Mouse (Mus musculus): Measurements from ENCODE around the gene Lrmda. TPM values are rescaled to one million over a fixed set of nuclear protein-coding genes. Genes with fewer than 3 reads are reported as not detected.

The Lrmda gene
- polyA plus RNA-seq, 1 experiment from 2014 or later: 0.20 TPM

DNA sequence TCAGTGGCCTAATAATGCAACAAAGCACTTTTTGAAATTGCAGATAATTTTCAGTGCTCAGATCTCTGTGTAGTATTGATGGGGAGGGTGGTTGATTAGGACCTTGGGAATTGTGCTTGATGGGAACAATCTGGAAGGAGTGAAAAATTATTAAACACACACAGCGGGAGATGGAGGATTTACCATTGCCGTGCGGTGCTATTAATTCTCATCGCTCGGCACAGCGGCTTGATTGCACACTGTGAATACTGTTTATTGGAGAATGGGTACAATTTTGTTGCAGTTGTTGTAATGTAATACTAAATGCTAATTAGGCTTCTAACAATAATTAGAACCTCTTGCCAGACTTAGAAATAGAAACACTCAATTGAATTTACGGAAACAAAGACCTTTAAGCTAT lies 262.1 kb downstream of the Lrmda start:
- Histone ChIP-seq H3K4me1 (peaks cover 34% of the 10 kb centered on the region), H3K36me3 (replicated peaks) (no peaks in the 10 kb centered on the region), H3K27ac (no peak overlapping the region), H3K4me3 (no peak overlapping the region), H3K27me3 (ENCODE audit: poor library complexity, severe bottlenecking) (peaks cover 92% of the 10 kb centered on the region), H3K9me3 (no peaks in the 10 kb centered on the region)
- no peak for DNase-seq (ENCODE audit: extremely low spot score, low spot score)
- WGBS: 56% methylated on average over 7 of the region's 7 CpGs

DNA sequence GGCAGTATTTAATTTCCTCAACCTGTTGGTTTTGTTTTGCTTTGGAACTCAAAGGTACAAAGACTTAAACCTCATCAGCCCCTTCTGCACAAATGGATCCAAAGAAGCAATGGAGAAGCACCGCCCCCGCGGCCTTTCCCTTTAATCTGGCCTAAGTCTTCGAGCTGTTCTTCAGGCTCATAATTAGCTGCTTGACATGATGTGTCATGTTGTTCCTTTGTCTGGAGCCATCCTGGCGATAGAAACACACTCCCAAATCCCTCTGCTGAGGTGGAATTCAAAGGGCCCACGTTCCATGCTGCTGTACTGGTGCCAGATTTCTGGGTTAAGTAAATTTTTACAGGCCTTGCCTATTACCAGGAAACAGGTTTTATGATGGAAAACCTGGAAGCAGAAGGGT lies 263.3 kb downstream of the Lrmda start:
- peak overlapping the region; percentile 3; the same call in 1 of the 2 replicates for H3K27ac ChIP-seq
- peaks cover 92% of the 10 kb centered on the region for H3K27me3 ChIP-seq (ENCODE audit: poor library complexity, severe bottlenecking)
- 22% methylated on average over 6 of the region's 6 CpGs for WGBS
- H3K4me1 ChIP-seq: peaks cover 35% of the 10 kb centered on the region
- peak; percentile 75 for DNase-seq (ENCODE audit: extremely low spot score, low spot score)
- no peak overlapping the region for H3K4me3 ChIP-seq
- no peaks in the 10 kb centered on the region for H3K9me3 ChIP-seq
- no peaks in the 10 kb centered on the region for H3K36me3 ChIP-seq (replicated peaks)

DNA sequence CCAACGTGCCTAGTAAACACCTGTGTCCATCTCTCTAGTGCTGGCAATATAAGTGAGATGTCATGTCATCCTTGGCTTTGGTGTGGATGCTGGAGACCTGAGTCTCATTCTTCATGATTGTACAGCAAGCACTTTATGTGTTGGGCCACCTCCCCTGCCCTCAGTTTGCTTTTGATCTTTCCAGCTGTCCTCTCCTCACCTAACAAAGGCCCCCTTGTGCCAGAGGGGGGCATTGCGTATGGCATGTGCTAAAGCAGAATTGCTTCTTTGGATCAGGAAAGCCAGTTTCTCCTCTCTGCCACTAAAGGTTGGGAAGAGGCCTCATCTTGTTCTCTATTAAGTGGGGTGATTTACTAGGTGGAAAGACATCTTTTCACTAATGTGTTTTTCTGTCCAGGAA lies 264.2 kb downstream of the Lrmda start:
- 56% methylated on average over 2 of the region's 2 CpGs for WGBS
- Histone ChIP-seq H3K4me1 (peaks cover 43% of the 10 kb centered on the region), H3K27ac (no peak overlapping the region), H3K27me3 (ENCODE audit: poor library complexity, severe bottlenecking) (peaks cover 92% of the 10 kb centered on the region), H3K9me3 (no peaks in the 10 kb centered on the region), H3K36me3 (replicated peaks) (no peaks in the 10 kb centered on the region), H3K4me3 (no peak overlapping the region)
- DNase-seq (ENCODE audit: extremely low spot score, low spot score): no peak

- 92% methylated on average over 15 of the region's 15 CpGs for WGBS
Observed at GRCm38 (mm10) chr14:22284823-22285517, 265.5 kb downstream of the Lrmda start.

GRCm38 (mm10) chr14:22285826-22286225 lies 266.3 kb downstream of the Lrmda start:
- Histone ChIP-seq H3K27ac (no peak overlapping the region), H3K27me3 (ENCODE audit: poor library complexity, severe bottlenecking) (peaks cover 85% of the 10 kb centered on the region), H3K9me3 (no peaks in the 10 kb centered on the region), H3K4me1 (peaks cover 45% of the 10 kb centered on the region), H3K36me3 (replicated peaks) (no peaks in the 10 kb centered on the region), H3K4me3 (no peak overlapping the region)
- no peak for DNase-seq (ENCODE audit: extremely low spot score, low spot score)
- 82% methylated on average over 4 of the region's 4 CpGs for WGBS

More at GRCm38 (mm10) chr14:22284823-22285517, 265.5 kb downstream of the Lrmda start:
- Histone ChIP-seq H3K4me1 (peaks cover 47% of the 10 kb centered on the region), H3K9me3 (no peaks in the 10 kb centered on the region), H3K27me3 (ENCODE audit: poor library complexity, severe bottlenecking) (peaks cover 89% of the 10 kb centered on the region), H3K27ac (no peak overlapping the region), H3K4me3 (no peak overlapping the region), H3K36me3 (replicated peaks) (no peaks in the 10 kb centered on the region)
- DNase-seq (ENCODE audit: extremely low spot score, low spot score): no peak

DNA sequence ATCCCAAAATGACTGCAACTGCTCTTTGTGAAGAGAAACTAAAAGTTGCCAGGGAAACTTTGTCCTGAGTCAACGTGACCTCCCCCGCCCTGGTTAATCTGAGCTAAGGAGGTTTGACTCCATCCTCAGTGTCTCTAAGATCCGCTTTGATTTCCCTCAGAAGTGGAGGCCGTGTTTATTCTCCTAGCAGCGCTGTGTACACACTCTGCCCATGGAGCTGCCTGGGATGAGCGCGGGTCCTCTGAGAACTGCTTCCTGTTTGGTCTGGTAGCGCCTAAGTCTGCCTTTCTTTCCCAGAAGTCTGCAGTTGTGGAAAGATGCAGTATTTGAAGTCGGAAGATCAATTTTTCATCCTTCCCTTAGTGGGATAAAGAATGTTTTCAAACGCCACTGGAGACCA lies 268.7 kb downstream of the Lrmda start:
- no peak for DNase-seq (ENCODE audit: extremely low spot score, low spot score)
- Histone ChIP-seq H3K27me3 (ENCODE audit: poor library complexity, severe bottlenecking) (peaks cover 70% of the 10 kb centered on the region), H3K4me3 (no peak overlapping the region), H3K9me3 (no peaks in the 10 kb centered on the region), H3K4me1 (peaks cover 21% of the 10 kb centered on the region), H3K36me3 (replicated peaks) (no peaks in the 10 kb centered on the region), H3K27ac (no peak overlapping the region)
- WGBS: 65% methylated on average over 10 of the region's 10 CpGs

DNA sequence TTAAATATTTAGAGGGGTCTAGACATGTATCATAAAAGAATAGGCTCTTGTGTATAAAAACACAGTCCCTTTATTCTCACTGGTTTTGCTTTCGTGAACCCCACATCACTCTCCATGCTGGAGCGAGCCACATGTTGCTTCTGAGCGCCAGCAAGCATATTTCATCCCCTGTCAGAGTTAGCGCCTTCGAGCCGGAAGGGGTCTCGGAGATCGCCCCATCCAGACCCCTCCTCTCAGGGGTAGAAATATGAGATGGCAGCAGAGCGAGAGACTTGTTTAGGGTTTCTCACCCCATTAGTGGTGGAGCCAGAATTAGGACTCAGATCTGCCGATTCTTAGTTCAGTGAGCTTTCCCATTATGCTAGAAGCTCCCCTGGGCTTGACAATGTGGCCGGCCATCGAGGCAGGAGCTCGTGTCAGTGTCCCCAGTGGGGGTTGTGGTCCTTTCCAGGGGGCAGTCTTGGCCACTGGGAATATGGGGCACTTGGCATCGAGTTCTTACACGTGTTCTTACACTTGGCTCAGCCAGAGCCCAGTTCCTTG lies 269.9 kb downstream of the Lrmda start:
- H3K27me3 ChIP-seq (ENCODE audit: poor library complexity, severe bottlenecking): peaks cover 62% of the 10 kb centered on the region
- no peaks in the 10 kb centered on the region for H3K9me3 ChIP-seq
- H3K4me1 ChIP-seq: peaks cover 14% of the 10 kb centered on the region
- H3K4me3 ChIP-seq: no peak overlapping the region
- DNase-seq (ENCODE audit: extremely low spot score, low spot score): no peak
- no peak overlapping the region for H3K27ac ChIP-seq
- 87% methylated on average over 15 of the region's 15 CpGs for WGBS
- H3K36me3 ChIP-seq (replicated peaks): no peaks in the 10 kb centered on the region

- Histone ChIP-seq H3K4me3 (no peak overlapping the region), H3K36me3 (replicated peaks) (no peaks in the 10 kb centered on the region)
Observed at GRCm38 (mm10) chr14:22294371-22294770, 274.9 kb downstream of the Lrmda start.

GRCm38 (mm10) chr14:22296655-22297239 lies 277.2 kb downstream of the Lrmda start:
- H3K36me3 ChIP-seq (replicated peaks): no peaks in the 10 kb centered on the region
- peaks cover 2% of the 10 kb centered on the region for H3K4me1 ChIP-seq
- H3K27ac ChIP-seq: no peak overlapping the region
- H3K9me3 ChIP-seq: no peaks in the 10 kb centered on the region
- peaks cover 66% of the 10 kb centered on the region for H3K27me3 ChIP-seq (ENCODE audit: poor library complexity, severe bottlenecking)
- 87% methylated on average over 3 of the region's 3 CpGs for WGBS
- no peak overlapping the region for H3K4me3 ChIP-seq
- DNase-seq (ENCODE audit: extremely low spot score, low spot score): no peak

More at GRCm38 (mm10) chr14:22294371-22294770, 274.9 kb downstream of the Lrmda start:
- WGBS: 89% methylated on average over 4 of the region's 4 CpGs
- no peak for DNase-seq (ENCODE audit: extremely low spot score, low spot score)
- no peaks in the 10 kb centered on the region for H3K9me3 ChIP-seq
- H3K27me3 ChIP-seq (ENCODE audit: poor library complexity, severe bottlenecking): peaks cover 60% of the 10 kb centered on the region
- H3K27ac ChIP-seq: no peak overlapping the region
- H3K4me1 ChIP-seq: peaks cover 4% of the 10 kb centered on the region; the same call in 1 of the 2 replicates

GRCm38 (mm10) chr14:22306759-22307158 lies 287.2 kb downstream of the Lrmda start:
- H3K36me3 ChIP-seq (replicated peaks): no peaks in the 10 kb centered on the region
- H3K9me3 ChIP-seq: no peaks in the 10 kb centered on the region
- DNase-seq (ENCODE audit: extremely low spot score, low spot score): no peak
- no peak overlapping the region for H3K27ac ChIP-seq
- H3K4me1 ChIP-seq: peaks cover 21% of the 10 kb centered on the region
- no peak overlapping the region for H3K4me3 ChIP-seq
- 80% methylated on average over 5 of the region's 5 CpGs for WGBS
- H3K27me3 ChIP-seq (ENCODE audit: poor library complexity, severe bottlenecking): peaks cover 51% of the 10 kb centered on the region

- no peak overlapping the region for H3K4me3 ChIP-seq
- no peaks in the 10 kb centered on the region for H3K9me3 ChIP-seq
- WGBS: 79% methylated on average over 6 of the region's 6 CpGs
- H3K4me1 ChIP-seq: peaks cover 16% of the 10 kb centered on the region
- H3K27me3 ChIP-seq (ENCODE audit: poor library complexity, severe bottlenecking): peaks cover 47% of the 10 kb centered on the region
- H3K27ac ChIP-seq: no peak overlapping the region
- no peaks in the 10 kb centered on the region for H3K36me3 ChIP-seq (replicated peaks)
- no peak for DNase-seq (ENCODE audit: extremely low spot score, low spot score)
Observed at GRCm38 (mm10) chr14:22308059-22308458, 288.5 kb downstream of the Lrmda start.

DNA sequence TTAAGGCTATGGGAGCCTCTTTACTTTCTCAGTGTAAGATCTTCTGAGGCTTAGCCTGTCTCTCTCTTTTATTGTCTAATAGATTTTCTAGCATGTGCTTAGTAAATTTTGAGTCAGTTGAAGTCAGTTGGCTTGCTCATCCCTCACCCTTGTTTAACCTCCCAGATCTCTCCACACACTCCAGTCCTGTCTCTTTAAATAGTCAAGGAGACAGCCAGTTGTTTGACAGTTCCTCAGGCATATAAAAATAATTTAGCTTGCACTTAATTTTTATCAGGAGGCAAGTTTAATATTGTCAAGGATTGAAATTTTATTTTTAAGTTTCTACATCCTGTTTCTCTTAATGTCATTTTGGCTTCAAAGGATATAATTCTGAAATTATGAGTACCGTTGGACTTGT lies 303.5 kb downstream of the Lrmda start:
- Histone ChIP-seq H3K4me1 (no peaks in the 10 kb centered on the region), H3K36me3 (replicated peaks) (no peaks in the 10 kb centered on the region), H3K27me3 (ENCODE audit: poor library complexity, severe bottlenecking) (peaks cover 6% of the 10 kb centered on the region; the same call in 1 of the 2 replicates)

More for the DNA sequence above, 303.5 kb downstream of the Lrmda start:
- Histone ChIP-seq H3K9me3 (no peaks in the 10 kb centered on the region), H3K27ac (no peak overlapping the region), H3K4me3 (no peak overlapping the region)
- 98% methylated on average over 1 of the region's 1 CpGs for WGBS
- DNase-seq (ENCODE audit: extremely low spot score, low spot score): no peak

Measured in forebrain, embryonic 10.5 days (tissue).